Mouse (Mus musculus) monocyte, adult 59 days (primary cell): ENCODE measurements around the gene Spag5. TPM values are rescaled to one million over a fixed set of nuclear protein-coding genes. Genes with fewer than 3 reads are reported as not detected.

Experiments
- total RNA-seq, 2 experiments: library from RNA; stranded (reverse); gene quantifications; one replicate each; pipeline ENCODE4 v1.2.4; 2023

Gene Spag5
- total RNA-seq: 1 to 10 TPM in 1 of 2 experiments, under 1 TPM in 1; 0.81 to 2.9 TPM

GRCm38 (mm10) chr11:78301357-78302084 lies at the start of gene Spag5:
Gene Spag5 (plus strand): TSS chr11:78301529.

DNA sequence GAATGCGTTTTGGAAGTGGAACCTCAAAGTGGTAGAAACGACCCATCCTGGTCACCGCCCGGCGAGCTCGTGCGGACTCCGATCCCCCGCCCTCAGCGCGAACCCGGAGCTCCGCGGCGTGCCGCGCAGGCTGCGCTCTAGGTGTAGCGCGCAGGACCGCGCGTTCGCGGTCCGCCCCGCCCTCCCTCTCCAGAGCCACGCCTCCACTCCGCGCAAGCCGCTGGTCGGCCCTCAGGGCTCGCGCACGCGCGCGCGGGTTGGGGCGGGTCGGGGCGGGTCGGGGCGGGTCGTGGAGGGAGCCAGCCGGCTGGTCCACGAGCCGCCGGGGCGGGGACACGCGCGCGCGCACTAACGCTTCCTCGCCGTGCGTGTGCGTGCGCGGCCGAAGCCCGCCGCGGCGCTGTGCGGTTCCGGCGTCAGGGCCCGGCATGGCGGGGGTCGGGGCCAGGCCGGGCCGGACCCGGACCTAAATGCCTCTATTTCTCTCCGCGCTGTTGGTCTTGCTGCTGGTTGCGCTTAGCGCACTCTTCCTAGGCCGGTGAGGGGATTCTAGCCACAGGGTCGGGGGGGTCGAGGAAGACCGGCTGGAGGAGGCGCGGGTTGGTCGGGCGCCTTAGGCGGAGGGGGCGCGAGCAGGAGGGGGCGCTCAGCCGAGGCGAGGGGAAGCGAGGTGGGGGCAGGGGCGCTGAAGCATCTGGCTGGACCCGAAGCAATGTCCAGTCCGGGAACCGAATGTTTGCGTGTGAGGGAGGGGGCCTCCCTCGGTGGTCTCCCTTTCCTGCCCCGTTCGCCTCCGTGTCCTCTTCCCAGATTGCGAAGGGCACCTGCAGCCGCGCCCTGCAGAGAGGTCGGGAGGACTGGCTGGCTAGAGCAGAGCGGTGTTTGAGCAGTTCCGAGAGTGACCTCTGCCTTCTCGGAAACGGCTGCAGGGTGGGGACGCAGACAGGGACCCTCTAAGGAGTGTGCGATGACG lies 39.7 kb upstream of the Spag5 start, which contains the start of gene 2610507B11Rik:
2610507B11Rik (plus strand) TSS at position 373 of the 973 bp plus-strand sequence.

DNA sequence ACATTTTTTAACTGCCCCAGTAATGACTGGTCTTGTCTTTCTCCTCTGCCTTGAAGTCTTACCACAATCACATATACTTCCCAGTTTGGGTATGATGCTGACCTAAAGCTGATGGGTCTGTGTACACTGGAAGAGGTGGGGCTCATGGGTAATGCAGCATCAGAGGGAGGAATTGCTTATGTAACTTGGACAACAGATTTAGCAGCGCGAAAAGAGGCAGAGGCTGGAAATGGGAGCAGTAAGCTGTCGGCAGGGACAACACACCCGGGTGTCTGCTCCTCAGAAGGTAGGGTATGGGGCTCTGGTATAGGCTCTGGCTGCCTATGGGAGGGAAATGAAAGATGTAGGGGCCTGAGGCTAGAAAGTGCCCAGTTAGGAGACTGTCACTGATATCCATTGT lies 10.7 kb upstream of the Spag5 start, which contains the start of gene BC030499:
BC030499 (plus strand) TSS at position 188 of the 400 bp plus-strand sequence.

GRCm38 (mm10) chr11:78322860-78323259 lies 21.5 kb downstream of the Spag5 start, which contains the start of gene Aldoc:
Gene Aldoc (plus strand): TSS chr11:78322968.

GRCm38 (mm10) chr11:78327634-78328511 lies 26.5 kb downstream of the Spag5 start, which contains the start of gene Pigs:
Gene Pigs (plus strand): TSS chr11:78328415.

GRCm38 (mm10) chr11:78343381-78344327 lies 42.3 kb downstream of the Spag5 start, which contains the start of gene Unc119:
Gene Unc119 (plus strand): TSS chr11:78343482.

Other genes starting within 250 kb of the Spag5 start
- 10 to 100 TPM; 17.4 to 20.2 TPM for gene Eral1, start 221.1 kb upstream of the Spag5 start, total RNA-seq
- gene Fam222b, start 206.9 kb upstream of the Spag5 start, total RNA-seq: 10 to 100 TPM; 26.6 to 30.6 TPM
- under 1 TPM; 0.60 to 0.67 TPM for gene Traf4, start 135.9 kb upstream of the Spag5 start, total RNA-seq
- 1 to 10 TPM; 1.9 to 4.0 TPM for gene Nek8, start 124.9 kb upstream of the Spag5 start, total RNA-seq
- 1 to 10 TPM; 2.9 to 3.3 TPM for gene Tlcd1, start 124.8 kb upstream of the Spag5 start, total RNA-seq
- gene Rpl23a, start 117.9 kb upstream of the Spag5 start, total RNA-seq: 1,000 to 10,000 TPM; 1,755 to 1,970 TPM
- gene Rab34, start 113.1 kb upstream of the Spag5 start, total RNA-seq: 1 to 10 TPM; 4.0 to 4.2 TPM
- gene Proca1, start 108.1 kb upstream of the Spag5 start, total RNA-seq: not detected
- 10 to 100 TPM; 52.7 to 55.9 TPM for gene Sdf2, start 55.8 kb upstream of the Spag5 start, total RNA-seq
- gene Supt6, start 55.5 kb upstream of the Spag5 start, total RNA-seq: 10 to 100 TPM; 59.1 to 66.8 TPM
- 100 to 1,000 TPM; 105 to 107 TPM for gene 2610507B11Rik, start 39.8 kb upstream of the Spag5 start, total RNA-seq
- gene BC030499, start 10.7 kb upstream of the Spag5 start, total RNA-seq: 1 to 10 TPM; 1.5 TPM
- 1 to 10 TPM; 7.4 to 9.0 TPM for gene Aldoc, start 21.4 kb downstream of the Spag5 start, total RNA-seq
- 10 to 100 TPM; 60.7 to 63.9 TPM for gene Pigs, start 26.9 kb downstream of the Spag5 start, total RNA-seq
- 10 to 100 TPM; 69.6 to 82.3 TPM for gene Unc119, start 42.0 kb downstream of the Spag5 start, total RNA-seq
- not detected for gene Foxn1, start 85.0 kb downstream of the Spag5 start, total RNA-seq
- gene Slc13a2, start 120.7 kb downstream of the Spag5 start, total RNA-seq: under 1 TPM in 1 of 2 experiments, not detected in 1; 0.66 TPM
- 1 to 10 TPM; 5.9 to 7.9 TPM for gene Slc46a1, start 164.2 kb downstream of the Spag5 start, total RNA-seq
- gene Sarm1, start 196.2 kb downstream of the Spag5 start, total RNA-seq: 1 to 10 TPM; 1.9 TPM
- not detected for gene Vtn, start 197.6 kb downstream of the Spag5 start, total RNA-seq
- gene Sebox, start 201.9 kb downstream of the Spag5 start, total RNA-seq: not detected
- gene Tmem199, start 210.6 kb downstream of the Spag5 start, total RNA-seq: 10 to 100 TPM; 18.9 to 24.0 TPM
- 10 to 100 TPM; 24.6 to 28.4 TPM for gene Poldip2, start 210.7 kb downstream of the Spag5 start, total RNA-seq
- gene Tnfaip1, start 234.8 kb downstream of the Spag5 start, total RNA-seq: 10 to 100 TPM; 16.8 to 17.1 TPM
- 10 to 100 TPM; 31.8 to 33.8 TPM for gene Ift20, start 234.8 kb downstream of the Spag5 start, total RNA-seq
- gene Tmem97, start 249.2 kb downstream of the Spag5 start, total RNA-seq: 10 to 100 TPM; 12.3 to 15.0 TPM